Mouse (Mus musculus) heart, embryonic 11.5 days (tissue): ENCODE measurements at regions not wholly inside any gene's neighbourhood (a gene's known extent, or its start where the extent isn't known, plus 50 kb on each side); places are given as distances from the start of the nearest gene placed in this dataset.

Experiments
- ATAC-seq: fragments of 200-750 bp; cut with Nextera tagmentation; replicated peaks from 2 replicates; pipeline ENCODE4 v1.8.0; 2017; ENCODE audit warnings: moderate library complexity; ENCODE audit not compliant: insufficient number of reproducible peaks, low FRiP score, low TSS enrichment
- H3K27ac ChIP-seq: fragments of 300-500 bp; sonication (generic); 2 replicates; pipeline ENCODE4 v1.5.1; 2014; ENCODE audit warnings: mild to moderate bottlenecking, low read depth, low read length
- H3K27me3 ChIP-seq: fragments of 300-500 bp; sonication (generic); 2 replicates; pipeline ENCODE4 v1.6.1; 2014; ENCODE audit warnings: mild to moderate bottlenecking, low read length, mixed read lengths; ENCODE audit not compliant: control insufficient read depth, insufficient read depth
- H3K36me3 ChIP-seq: fragments of 300-500 bp; sonication (generic); 2 replicates; pipeline ENCODE4 v1.6.1; 2014; ENCODE audit warnings: mild to moderate bottlenecking, low read length, moderate library complexity, mixed read lengths; ENCODE audit not compliant: control insufficient read depth, insufficient read depth
- H3K4me1 ChIP-seq: fragments of 300-500 bp; sonication (generic); 2 replicates; pipeline ENCODE4 v1.6.1; 2014; ENCODE audit warnings: low read length; ENCODE audit not compliant: control insufficient read depth, insufficient read depth
- H3K4me2 ChIP-seq: fragments of 300-500 bp; sonication (generic); 2 replicates; pipeline ENCODE4 v1.6.1; 2014; ENCODE audit warnings: mild to moderate bottlenecking, moderate library complexity
- H3K4me3 ChIP-seq: fragments of 300-500 bp; sonication (generic); 2 replicates; pipeline ENCODE4 v1.5.1; 2014; ENCODE audit warnings: low read depth, low read length
- H3K9ac ChIP-seq: fragments of 300-500 bp; sonication (generic); 2 replicates; pipeline ENCODE4 v1.6.1; 2014; ENCODE audit warnings: mild to moderate bottlenecking, low read depth, low read length, moderate library complexity
- H3K9me3 ChIP-seq: fragments of 300-500 bp; sonication (generic); replicated peaks from 2 replicates; pipeline ENCODE4 v1.6.1; 2016; ENCODE audit warnings: low read length; ENCODE audit not compliant: control insufficient read depth
- WGBS: fragments of 180-500 bp; shearing (Covaris S2); extraction: QIAGEN DNeasy Blood & Tissue Kit; methylation state at CpG from one replicate; pipeline ENCODE4 v1.1.7; 2014; ENCODE audit not compliant: insufficient replicate concordance; 5-methylcytosine and 5-hydroxymethylcytosine counted together

DNA sequence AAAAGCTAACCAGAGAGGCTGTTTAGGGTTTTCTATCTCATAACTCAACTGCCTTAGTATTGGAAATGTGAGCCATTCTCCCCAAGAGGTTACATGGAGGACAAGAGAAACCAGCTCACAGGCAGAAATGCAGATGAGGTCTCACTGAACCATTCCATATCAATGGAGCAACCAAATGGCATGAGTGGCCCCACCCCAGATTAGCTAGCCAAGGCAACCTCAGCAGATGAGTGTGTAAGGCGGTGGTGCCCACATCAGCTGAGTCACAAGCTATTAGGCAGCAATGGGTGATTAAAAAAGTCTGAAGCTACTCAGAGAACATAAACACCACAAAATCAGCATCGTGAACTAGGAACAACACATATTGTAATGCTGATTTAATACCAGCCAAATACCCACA, 133.2 kb downstream of the Lpin1 start:
- Histone ChIP-seq H3K27ac (no peak overlapping the region), H3K4me3 (no peak overlapping the region), H3K4me2 (no peak overlapping the region), H3K36me3 (no peaks in the 10 kb centered on the region), H3K27me3 (no peaks in the 10 kb centered on the region), H3K4me1 (no peaks in the 10 kb centered on the region), H3K9ac (no peak overlapping the region), H3K9me3 (no peaks in the 10 kb centered on the region)
- 79% methylated on average over 2 of the region's 2 CpGs for WGBS
- no peak for ATAC-seq

GRCm38 (mm10) chr12:16474361-16475080, 136.2 kb downstream of the Lpin1 start:
- Histone ChIP-seq H3K9me3 (no peaks in the 10 kb centered on the region), H3K27me3 (no peaks in the 10 kb centered on the region), H3K27ac (no peak overlapping the region)

GRCm38 (mm10) chr12:16457419-16457818, 153.3 kb downstream of the Lpin1 start:
- H3K27me3 ChIP-seq = no peaks in the 10 kb centered on the region

More at GRCm38 (mm10) chr12:16474361-16475080, 136.2 kb downstream of the Lpin1 start:
- no peak for ATAC-seq
- Histone ChIP-seq H3K9ac (no peak overlapping the region), H3K4me3 (no peak overlapping the region), H3K4me1 (no peaks in the 10 kb centered on the region), H3K4me2 (no peak overlapping the region), H3K36me3 (no peaks in the 10 kb centered on the region)
- 73% methylated on average over 4 of the region's 4 CpGs for WGBS

GRCm38 (mm10) chr12:16450771-16451435, 159.9 kb downstream of the Lpin1 start:
- Histone ChIP-seq H3K4me3 (no peak overlapping the region), H3K27ac (no peak overlapping the region), H3K27me3 (no peaks in the 10 kb centered on the region), H3K36me3 (no peaks in the 10 kb centered on the region), H3K9ac (no peak overlapping the region), H3K4me2 (no peak overlapping the region), H3K4me1 (no peaks in the 10 kb centered on the region), H3K9me3 (no peaks in the 10 kb centered on the region)
- ATAC-seq = no peak
- WGBS = 54% methylated on average over 3 of the region's 3 CpGs

More at GRCm38 (mm10) chr12:16457419-16457818, 153.3 kb downstream of the Lpin1 start:
- H3K4me3 ChIP-seq = no peak overlapping the region
- 69% methylated on average over 6 of the region's 6 CpGs for WGBS
- no peaks in the 10 kb centered on the region for H3K36me3 ChIP-seq
- no peak for ATAC-seq
- H3K4me1 ChIP-seq = no peaks in the 10 kb centered on the region
- H3K27ac ChIP-seq = no peak overlapping the region
- H3K9ac ChIP-seq = no peak overlapping the region
- no peaks in the 10 kb centered on the region for H3K9me3 ChIP-seq
- H3K4me2 ChIP-seq = no peak overlapping the region

- 81% methylated on average over 5 of the region's 5 CpGs for WGBS
- H3K9ac ChIP-seq = no peak overlapping the region
- H3K36me3 ChIP-seq = no peaks in the 10 kb centered on the region
- no peak for ATAC-seq
- H3K27ac ChIP-seq = no peak overlapping the region
- no peaks in the 10 kb centered on the region for H3K9me3 ChIP-seq
- H3K4me3 ChIP-seq = no peak overlapping the region
- no peaks in the 10 kb centered on the region for H3K4me1 ChIP-seq
- H3K27me3 ChIP-seq = no peaks in the 10 kb centered on the region
- no peak overlapping the region for H3K4me2 ChIP-seq
Measured at GRCm38 (mm10) chr12:16438717-16439116, 172.0 kb downstream of the Lpin1 start.

- H3K4me2 ChIP-seq = no peak overlapping the region
- ATAC-seq = no peak
- H3K4me1 ChIP-seq = no peaks in the 10 kb centered on the region
- H3K36me3 ChIP-seq = no peaks in the 10 kb centered on the region
- H3K9me3 ChIP-seq = no peaks in the 10 kb centered on the region
- H3K9ac ChIP-seq = no peak overlapping the region
- H3K27me3 ChIP-seq = no peaks in the 10 kb centered on the region
- H3K27ac ChIP-seq = no peak overlapping the region
- 96% methylated on average over 1 of the region's 1 CpGs for WGBS
- H3K4me3 ChIP-seq = no peak overlapping the region
Measured at GRCm38 (mm10) chr12:16436961-16437360, 173.8 kb downstream of the Lpin1 start.

- H3K27me3 ChIP-seq = no peaks in the 10 kb centered on the region
- H3K36me3 ChIP-seq = no peaks in the 10 kb centered on the region
- ATAC-seq = no peak
- no peak overlapping the region for H3K4me2 ChIP-seq
- no peak overlapping the region for H3K27ac ChIP-seq
- no peak overlapping the region for H3K4me3 ChIP-seq
- H3K9me3 ChIP-seq = no peaks in the 10 kb centered on the region
- no peak overlapping the region for H3K9ac ChIP-seq
- no peaks in the 10 kb centered on the region for H3K4me1 ChIP-seq
- WGBS = 74% methylated on average over 1 of the region's 1 CpGs
Measured at GRCm38 (mm10) chr12:16436255-16436654, 174.5 kb downstream of the Lpin1 start.

DNA sequence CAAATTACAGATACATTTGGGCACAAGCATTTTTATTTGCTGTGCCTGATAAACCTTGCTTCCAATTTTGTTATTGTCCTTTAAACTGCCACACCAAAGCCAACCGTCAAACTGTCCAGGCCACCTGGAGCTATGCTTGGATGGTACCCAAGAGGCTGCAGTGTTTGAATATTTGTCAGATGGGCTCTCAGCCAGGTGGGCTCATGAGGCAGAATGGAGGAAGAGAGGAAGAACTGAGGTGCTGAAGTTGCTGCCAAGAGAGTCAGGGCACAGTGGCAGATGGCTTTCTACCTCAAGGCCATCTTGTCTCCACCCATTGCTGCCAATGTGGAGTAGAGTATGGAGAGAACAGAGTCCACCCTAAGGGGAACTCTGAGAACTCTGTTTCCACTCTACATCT, 176.0 kb downstream of the Lpin1 start:
- H3K9me3 ChIP-seq = no peaks in the 10 kb centered on the region
- H3K27ac ChIP-seq = no peak overlapping the region
- H3K4me2 ChIP-seq = no peak overlapping the region
- no peaks in the 10 kb centered on the region for H3K4me1 ChIP-seq
- 94% methylated on average over 1 of the region's 1 CpGs for WGBS
- ATAC-seq = no peak
- H3K4me3 ChIP-seq = no peak overlapping the region
- H3K9ac ChIP-seq = no peak overlapping the region
- H3K27me3 ChIP-seq = no peaks in the 10 kb centered on the region
- H3K36me3 ChIP-seq = no peaks in the 10 kb centered on the region

- Histone ChIP-seq H3K9ac (no peak overlapping the region), H3K27ac (no peak overlapping the region), H3K4me3 (no peak overlapping the region), H3K9me3 (no peaks in the 10 kb centered on the region), H3K4me2 (no peak overlapping the region), H3K36me3 (no peaks in the 10 kb centered on the region), H3K27me3 (no peaks in the 10 kb centered on the region), H3K4me1 (no peaks in the 10 kb centered on the region)
- 78% methylated on average over 1 of the region's 1 CpGs for WGBS
- ATAC-seq = no peak
Measured at GRCm38 (mm10) chr12:16434225-16434624, 176.5 kb downstream of the Lpin1 start.
